Mouse (Mus musculus) heart, embryonic 14.5 days (tissue): ENCODE data around the gene Tmem128. TPM values are rescaled to one million over a fixed set of nuclear protein-coding genes. Genes with fewer than 3 reads are reported as not detected.

Source experiments
- ATAC-seq: fragments of 200-750 bp; cut with Nextera tagmentation; 2 replicates; pipeline ENCODE4 v1.8.0; 2017; ENCODE audit warnings: low read depth, moderate TSS enrichment; ENCODE audit not compliant: insufficient number of reproducible peaks, insufficient read depth, low FRiP score
- H3K27ac ChIP-seq, 2 experiments: fragments of 200-500 bp in 1 of 2; fragments of 300-500 bp in 1 of 2; sonication (generic) in 1 of 2; replicated peaks in 1 of 2; 2 replicates each; pipeline ENCODE4 v1.5.1; 2012 to 2014; ENCODE audit warnings: low read depth in 2 of 2, low read length in 2 of 2, control low read depth in 1 of 2, mild to moderate bottlenecking in 1 of 2, mixed read lengths in 1 of 2; ENCODE audit not compliant: control insufficient read depth in 1 of 2, insufficient read depth in 1 of 2
- H3K27me3 ChIP-seq: fragments of 300-500 bp; sonication (generic); 2 replicates; pipeline ENCODE4 v1.6.1; 2014; ENCODE audit warnings: mild to moderate bottlenecking, low read length, control low read depth; ENCODE audit not compliant: control insufficient read depth, insufficient read depth
- H3K36me3 ChIP-seq: fragments of 300-500 bp; sonication (generic); 2 replicates; pipeline ENCODE4 v1.6.1; 2014; ENCODE audit warnings: mild to moderate bottlenecking, control low read depth, low read length, mixed read lengths; ENCODE audit not compliant: control insufficient read depth, insufficient read depth
- H3K4me1 ChIP-seq, 2 experiments: fragments of 200-500 bp in 1 of 2; fragments of 300-500 bp in 1 of 2; sonication (generic) in 1 of 2; 2 replicates each; pipeline ENCODE4 v1.6.1; 2012 to 2014; ENCODE audit warnings: low read length in 2 of 2, control low read depth in 1 of 2, mixed read lengths in 1 of 2; ENCODE audit not compliant: control insufficient read depth in 2 of 2, insufficient read depth in 2 of 2
- H3K4me2 ChIP-seq: fragments of 300-500 bp; sonication (generic); 2 replicates; pipeline ENCODE4 v1.6.1; 2014; ENCODE audit warnings: mild to moderate bottlenecking, low read length
- H3K4me3 ChIP-seq, 2 experiments: fragments of 200-500 bp in 1 of 2; fragments of 300-500 bp in 1 of 2; sonication (generic) in 1 of 2; 2 replicates each; pipeline ENCODE4 v1.5.1; 2012 to 2014; ENCODE audit warnings: low read length in 2 of 2, mild to moderate bottlenecking in 2 of 2, control low read depth in 1 of 2, low read depth in 1 of 2, moderate library complexity in 1 of 2; ENCODE audit not compliant: control insufficient read depth in 1 of 2, insufficient read depth in 1 of 2
- H3K9ac ChIP-seq: fragments of 300-500 bp; sonication (generic); 2 replicates; pipeline ENCODE4 v1.6.1; 2014; ENCODE audit warnings: mild to moderate bottlenecking, low read length
- H3K9me3 ChIP-seq: fragments of 300-500 bp; sonication (generic); 2 replicates; pipeline ENCODE4 v1.6.1; 2016; ENCODE audit warnings: low read length, control low read depth; ENCODE audit not compliant: control insufficient read depth
- WGBS: fragments of 180-500 bp; shearing (Covaris S2); extraction: QIAGEN DNeasy Blood & Tissue Kit; methylation state at CpG from one replicate; pipeline ENCODE4 v1.1.7; 2014; 5-methylcytosine and 5-hydroxymethylcytosine counted together
- polyA plus RNA-seq: library from polyadenylated mRNA; unstranded; fragments of >200 nt; fragmentation: Nextera tagmentation; extraction: Ambion mirVana; gene quantifications from 2 replicates; pipeline ENCODE4 v1.2.1, GENCODE M21; 2014

The Tmem128 gene
- polyA plus RNA-seq, 1 experiment from 2014 or later: 52.9 TPM

GRCm38 (mm10) chr5:38240727-38241472 lies 19.1 kb upstream of the Tmem128 start:
- 66% methylated on average over 5 of the region's 5 CpGs for WGBS
- Histone ChIP-seq H3K4me3 (no peak overlapping the region), H3K4me2 (no peak overlapping the region), H3K36me3 (no peaks in the 10 kb centered on the region), H3K9ac (no peak overlapping the region), H3K4me1 (no peaks in the 10 kb centered on the region), H3K9me3 (0 out of 2 replicates have a peak, but pooled peaks cover 4% of the 10 kb centered on the region), H3K27me3 (no peaks in the 10 kb centered on the region), H3K27ac (no peak overlapping the region)
- no peak for ATAC-seq

- ATAC-seq: no peak
- Histone ChIP-seq H3K9ac (no peak overlapping the region), H3K36me3 (no peaks in the 10 kb centered on the region), H3K27me3 (no peaks in the 10 kb centered on the region), H3K4me2 (no peak overlapping the region), H3K4me1 (no peaks in the 10 kb centered on the region), H3K4me3 (no peak overlapping the region), H3K27ac (no peak overlapping the region), H3K9me3 (0 out of 2 replicates have a peak, but pooled peaks cover 4% of the 10 kb centered on the region)
- 86% methylated on average over 3 of the region's 3 CpGs for WGBS
These were observed 18.5 kb upstream of the Tmem128 start for GRCm38 (mm10) chr5:38241473-38241834.

GRCm38 (mm10) chr5:38241966-38242365 lies 18.0 kb upstream of the Tmem128 start:
- Histone ChIP-seq H3K9me3 (no peaks in the 10 kb centered on the region), H3K27me3 (no peaks in the 10 kb centered on the region), H3K4me3 (no peak overlapping the region), H3K4me2 (no peak overlapping the region), H3K4me1 (no peaks in the 10 kb centered on the region), H3K36me3 (no peaks in the 10 kb centered on the region), H3K9ac (no peak overlapping the region), H3K27ac (no peak overlapping the region)
- 64% methylated on average over 5 of the region's 6 CpGs for WGBS
- no peak for ATAC-seq

GRCm38 (mm10) chr5:38255195-38255594 lies 4.8 kb upstream of the Tmem128 start:
- Histone ChIP-seq H3K36me3 (no peaks in the 10 kb centered on the region), H3K27ac (0 out of 4 replicates have a peak overlapping the region, but pooled peaks of 1 of the 2 experiments have one; percentile 24)

GRCm38 (mm10) chr5:38255644-38256043 lies 4.3 kb upstream of the Tmem128 start:
- Histone ChIP-seq H3K9ac (no peak overlapping the region), H3K4me3 (no peak overlapping the region), H3K4me2 (no peak overlapping the region), H3K27ac (peak overlapping the region; percentile 34 to 62; a peak in 3 of 4 replicates), H3K9me3 (no peaks in the 10 kb centered on the region), H3K27me3 (no peaks in the 10 kb centered on the region), H3K4me1 (no peaks in the 10 kb centered on the region), H3K36me3 (no peaks in the 10 kb centered on the region)
- peak; percentile 68; the same call in 1 of the 2 replicates for ATAC-seq
- 52% methylated on average over 3 of the region's 3 CpGs for WGBS

More at GRCm38 (mm10) chr5:38255195-38255594, 4.8 kb upstream of the Tmem128 start:
- Histone ChIP-seq H3K4me3 (no peak overlapping the region), H3K4me1 (no peaks in the 10 kb centered on the region), H3K9ac (no peak overlapping the region), H3K4me2 (no peak overlapping the region), H3K27me3 (no peaks in the 10 kb centered on the region), H3K9me3 (no peaks in the 10 kb centered on the region)
- ATAC-seq: no peak
- 51% methylated on average over 4 of the region's 4 CpGs for WGBS

- Histone ChIP-seq H3K36me3 (no peaks in the 10 kb centered on the region), H3K4me3 (no peak overlapping the region), H3K27ac (no peak overlapping the region), H3K4me1 (peaks cover 0 to 6% of the 10 kb centered on the region in 2 experiments; a peak in 1 of 4 replicates), H3K9me3 (no peaks in the 10 kb centered on the region), H3K9ac (no peak overlapping the region), H3K27me3 (no peaks in the 10 kb centered on the region), H3K4me2 (no peak overlapping the region)
- WGBS: 78% methylated on average over 1 of the region's 1 CpGs
- no peak for ATAC-seq
These were observed 3.4 kb upstream of the Tmem128 start for GRCm38 (mm10) chr5:38256551-38256950.

- Histone ChIP-seq H3K4me3 (no peak overlapping the region), H3K4me1 (peaks cover 0 to 6% of the 10 kb centered on the region in 2 experiments; a peak in 1 of 4 replicates), H3K9ac (no peak overlapping the region), H3K27ac (no peak overlapping the region), H3K27me3 (no peaks in the 10 kb centered on the region), H3K9me3 (no peaks in the 10 kb centered on the region), H3K4me2 (no peak overlapping the region), H3K36me3 (peaks cover 15% of the 10 kb centered on the region)
- ATAC-seq: no peak
- 77% methylated on average over 8 of the region's 8 CpGs for WGBS
These were observed 1.8 kb upstream of the Tmem128 start for GRCm38 (mm10) chr5:38258034-38258772.
